Mouse (Mus musculus): ENCODE measurements around the gene Akap8. TPM values are rescaled to one million over a fixed set of nuclear protein-coding genes. Genes with fewer than 3 reads are reported as not detected.

Gene Akap8
- 169 and 177 TPM in 2 replicates for polyA plus RNA-seq (2012; rRNA removed)

- peak; percentile 96 for DNase-seq
- no peaks in the 10 kb centered on the region for H3K27me3 ChIP-seq (ENCODE audit: control insufficient read depth, insufficient read depth, low read length)
- TF ChIP-seq CTCF (IDR thresholded peaks at IDR 0.05; ENCODE audit: borderline replicate concordance, control insufficient read depth, extremely low read depth, insufficient read depth, low read length, poor library complexity) (no peak), POLR2A (IDR thresholded peaks at IDR 0.05; ENCODE audit: control insufficient read depth, extremely low read depth, insufficient read depth, low read length, poor library complexity) (peak; percentile 79)
- peak within 1 kb of the TSS; percentile 78 for H3K4me3 ChIP-seq (ENCODE audit: control insufficient read depth, insufficient read depth, low read length)
- under 1% methylated on average over 83 of the region's 83 CpGs for WGBS
- H3K4me1 ChIP-seq (replicated peaks; ENCODE audit: control insufficient read depth, insufficient read depth, low read length): peaks cover 3% of the 10 kb centered on the region
- H3K27ac ChIP-seq (ENCODE audit: control insufficient read depth, insufficient read depth, low read length): peak within 1 kb of the TSS; percentile 62
- peaks cover 15% of the 10 kb centered on the region for H3K36me3 ChIP-seq (ENCODE audit: control insufficient read depth, insufficient read depth, low read length)
These were observed at the start of gene Akap8 for GRCm38 (mm10) chr17:32320597-32321389. Gene Akap8, minus strand, starts transcription at chr17:32321238.

- TF ChIP-seq POLR2A (IDR thresholded peaks at IDR 0.05; ENCODE audit: control insufficient read depth, extremely low read depth, insufficient read depth, low read length, poor library complexity): no peak
- TF ChIP-seq CTCF (IDR thresholded peaks at IDR 0.05; ENCODE audit: borderline replicate concordance, control insufficient read depth, extremely low read depth, insufficient read depth, low read length, poor library complexity): no peak
- Histone ChIP-seq H3K27me3 (ENCODE audit: control insufficient read depth, insufficient read depth, low read length) (no peaks in the 10 kb centered on the region), H3K27ac (ENCODE audit: control insufficient read depth, insufficient read depth, low read length) (peak overlapping the region; percentile 44; the same call in 1 of the 2 replicates), H3K4me1 (replicated peaks; ENCODE audit: control insufficient read depth, insufficient read depth, low read length) (peaks cover 6% of the 10 kb centered on the region), H3K4me3 (ENCODE audit: control insufficient read depth, insufficient read depth, low read length) (peak overlapping the region; percentile 26), H3K36me3 (ENCODE audit: control insufficient read depth, insufficient read depth, low read length) (no peaks in the 10 kb centered on the region)
- no peak for DNase-seq
- 29% methylated on average over 14 of the region's 17 CpGs for WGBS
These were observed 48.0 kb upstream of the Akap8 start for GRCm38 (mm10) chr17:32368991-32369578.

- WGBS: 98% methylated on average over 11 of the region's 11 CpGs
- Histone ChIP-seq H3K4me1 (replicated peaks; ENCODE audit: control insufficient read depth, insufficient read depth, low read length) (peaks cover 14% of the 10 kb centered on the region), H3K27ac (ENCODE audit: control insufficient read depth, insufficient read depth, low read length) (no peak overlapping the region), H3K27me3 (ENCODE audit: control insufficient read depth, insufficient read depth, low read length) (no peaks in the 10 kb centered on the region), H3K36me3 (ENCODE audit: control insufficient read depth, insufficient read depth, low read length) (no peaks in the 10 kb centered on the region), H3K4me3 (ENCODE audit: control insufficient read depth, insufficient read depth, low read length) (no peak overlapping the region)
- DNase-seq: no peak
- no peak for TF ChIP-seq CTCF (IDR thresholded peaks at IDR 0.05; ENCODE audit: borderline replicate concordance, control insufficient read depth, extremely low read depth, insufficient read depth, low read length, poor library complexity)
These were observed 46.7 kb upstream of the Akap8 start for GRCm38 (mm10) chr17:32367706-32368105.

- Histone ChIP-seq H3K36me3 (ENCODE audit: control insufficient read depth, insufficient read depth, low read length) (peaks cover 6% of the 10 kb centered on the region; the same call in 1 of the 2 replicates), H3K4me3 (ENCODE audit: control insufficient read depth, insufficient read depth, low read length) (no peak overlapping the region), H3K4me1 (replicated peaks; ENCODE audit: control insufficient read depth, insufficient read depth, low read length) (peaks cover 16% of the 10 kb centered on the region), H3K27ac (ENCODE audit: control insufficient read depth, insufficient read depth, low read length) (no peak overlapping the region), H3K27me3 (ENCODE audit: control insufficient read depth, insufficient read depth, low read length) (no peaks in the 10 kb centered on the region)
- no peak for DNase-seq
- WGBS: 89% methylated on average over 1 of the region's 1 CpGs
- no peak for TF ChIP-seq CTCF (IDR thresholded peaks at IDR 0.05; ENCODE audit: borderline replicate concordance, control insufficient read depth, extremely low read depth, insufficient read depth, low read length, poor library complexity)
- no peak for TF ChIP-seq POLR2A (IDR thresholded peaks at IDR 0.05; ENCODE audit: control insufficient read depth, extremely low read depth, insufficient read depth, low read length, poor library complexity)
These were observed 44.3 kb upstream of the Akap8 start for GRCm38 (mm10) chr17:32365296-32365695.

- no peak for TF ChIP-seq CTCF (IDR thresholded peaks at IDR 0.05; ENCODE audit: borderline replicate concordance, control insufficient read depth, extremely low read depth, insufficient read depth, low read length, poor library complexity)
- TF ChIP-seq POLR2A (IDR thresholded peaks at IDR 0.05; ENCODE audit: control insufficient read depth, extremely low read depth, insufficient read depth, low read length, poor library complexity): no peak
- no peak overlapping the region for H3K27ac ChIP-seq (ENCODE audit: control insufficient read depth, insufficient read depth, low read length)
- peaks cover 16% of the 10 kb centered on the region for H3K4me1 ChIP-seq (replicated peaks; ENCODE audit: control insufficient read depth, insufficient read depth, low read length)
- 43% methylated on average over 5 of the region's 5 CpGs for WGBS
- H3K36me3 ChIP-seq (ENCODE audit: control insufficient read depth, insufficient read depth, low read length): peaks cover 10% of the 10 kb centered on the region
- no peaks in the 10 kb centered on the region for H3K27me3 ChIP-seq (ENCODE audit: control insufficient read depth, insufficient read depth, low read length)
- no peak overlapping the region for H3K4me3 ChIP-seq (ENCODE audit: control insufficient read depth, insufficient read depth, low read length)
- DNase-seq: no peak
These were observed 43.8 kb upstream of the Akap8 start for GRCm38 (mm10) chr17:32364850-32365249.

- Histone ChIP-seq H3K36me3 (ENCODE audit: control insufficient read depth, insufficient read depth, low read length) (peaks cover 12% of the 10 kb centered on the region), H3K4me3 (ENCODE audit: control insufficient read depth, insufficient read depth, low read length) (peak overlapping the region; percentile 92), H3K4me1 (replicated peaks; ENCODE audit: control insufficient read depth, insufficient read depth, low read length) (peaks cover 16% of the 10 kb centered on the region), H3K27me3 (ENCODE audit: control insufficient read depth, insufficient read depth, low read length) (no peaks in the 10 kb centered on the region), H3K27ac (ENCODE audit: control insufficient read depth, insufficient read depth, low read length) (no peak overlapping the region)
- peak; percentile 85 for DNase-seq
- peak; percentile 44; the same call in 1 of the 2 replicates for TF ChIP-seq CTCF (IDR thresholded peaks at IDR 0.05; ENCODE audit: borderline replicate concordance, control insufficient read depth, extremely low read depth, insufficient read depth, low read length, poor library complexity)
- TF ChIP-seq POLR2A (IDR thresholded peaks at IDR 0.05; ENCODE audit: control insufficient read depth, extremely low read depth, insufficient read depth, low read length, poor library complexity): peak; percentile 39; the same call in 1 of the 2 replicates
- WGBS: under 1% methylated on average over 42 of the region's 47 CpGs
These were observed 43.3 kb upstream of the Akap8 start for GRCm38 (mm10) chr17:32364331-32364730.
